Mouse (Mus musculus) intestine, postnatal 0 days (tissue): Measurements from ENCODE around the gene Tnf. TPM values are rescaled to one million over a fixed set of nuclear protein-coding genes. Genes with fewer than 3 reads are reported as not detected.

ENCODE experiments used
- ATAC-seq: fragments of 200-750 bp; cut with Nextera tagmentation; 2 replicates; pipeline ENCODE4 v1.8.0; 2017; ENCODE audit warnings: mild to moderate bottlenecking, moderate TSS enrichment, moderate library complexity
- H3K27ac ChIP-seq: fragments of 300-500 bp; sonication (generic); 2 replicates; pipeline ENCODE4 v1.5.1; 2014; ENCODE audit warnings: mild to moderate bottlenecking, low read depth, low read length, moderate library complexity
- H3K27me3 ChIP-seq: fragments of 300-500 bp; sonication (generic); replicated peaks from 2 replicates; pipeline ENCODE4 v1.6.1; 2014; ENCODE audit warnings: low read length, mixed read lengths; ENCODE audit not compliant: control insufficient read depth, insufficient read depth
- H3K36me3 ChIP-seq: fragments of 300-500 bp; sonication (generic); 2 replicates; pipeline ENCODE4 v1.6.1; 2014; ENCODE audit warnings: mild to moderate bottlenecking, moderate library complexity; ENCODE audit not compliant: control insufficient read depth, insufficient read depth
- H3K4me1 ChIP-seq: fragments of 300-500 bp; sonication (generic); replicated peaks from 2 replicates; pipeline ENCODE4 v1.6.1; 2014; ENCODE audit warnings: antibody characterized with exemption, low read length, mixed read lengths; ENCODE audit not compliant: control insufficient read depth, insufficient read depth
- H3K4me2 ChIP-seq: fragments of 300-500 bp; sonication (generic); replicated peaks from 2 replicates; pipeline ENCODE4 v1.6.1; 2014; ENCODE audit warnings: low read depth, mild to moderate bottlenecking, moderate library complexity
- H3K4me3 ChIP-seq: fragments of 300-500 bp; sonication (generic); 2 replicates; pipeline ENCODE4 v1.5.1; 2014; ENCODE audit warnings: low read depth, low read length
- H3K9ac ChIP-seq: fragments of 300-500 bp; sonication (generic); 2 replicates; pipeline ENCODE4 v1.6.1; 2014; ENCODE audit warnings: mild to moderate bottlenecking, low read depth, low read length
- H3K9me3 ChIP-seq: fragments of 300-500 bp; sonication (generic); 2 replicates; pipeline ENCODE4 v1.6.1; 2016; ENCODE audit warnings: mixed run types; ENCODE audit not compliant: control insufficient read depth
- CTCF ChIP-seq: sonication (generic); IDR thresholded peaks from 2 replicates; pipeline ENCODE4 v1.5.1; 2016; ENCODE audit warnings: low read depth, mild to moderate bottlenecking, control low read depth, antibody characterized with exemption, moderate library complexity
- WGBS: fragments of 180-500 bp; shearing (Covaris S2); extraction: QIAGEN DNeasy Blood & Tissue Kit; methylation state at CpG from one replicate; pipeline ENCODE4 v1.1.7; 2014; 5-methylcytosine and 5-hydroxymethylcytosine counted together
- polyA plus RNA-seq: library from polyadenylated mRNA; unstranded; fragments of >200 nt; fragmentation: Nextera tagmentation; extraction: Ambion mirVana; gene quantifications from 2 replicates; pipeline ENCODE4 v1.2.1, GENCODE M21; 2015

Tnf gene
- 0.17 and 0.27 TPM in 2 replicates for polyA plus RNA-seq

- Histone ChIP-seq H3K27me3 (peaks cover 16% of the 10 kb centered on the region), H3K4me2 (peak within 1 kb of the TSS; percentile 45), H3K27ac (no peak within 1 kb of the TSS), H3K36me3 (no peaks in the 10 kb centered on the region), H3K4me1 (no peaks in the 10 kb centered on the region), H3K9ac (0 out of 2 replicates have a peak within 1 kb of the TSS, but pooled peaks have one; percentile 26), H3K9me3 (no peaks in the 10 kb centered on the region), H3K4me3 (0 out of 2 replicates have a peak within 1 kb of the TSS, but pooled peaks have one; percentile 9)
- TF ChIP-seq CTCF = no peak
- 24% methylated on average over 13 of the region's 13 CpGs for WGBS
- ATAC-seq = no peak
Observed at GRCm38 (mm10) chr17:35201787-35202186, at the start of gene Tnf. TSS of gene Tnf (minus strand) at chr17:35202007.

GRCm38 (mm10) chr17:35251162-35251719, 49.4 kb upstream of the Tnf start:
- Histone ChIP-seq H3K9me3 (no peaks in the 10 kb centered on the region), H3K4me2 (no peak overlapping the region), H3K4me1 (no peaks in the 10 kb centered on the region), H3K9ac (no peak overlapping the region), H3K27ac (no peak overlapping the region), H3K36me3 (peaks cover 76% of the 10 kb centered on the region), H3K27me3 (no peaks in the 10 kb centered on the region), H3K4me3 (no peak overlapping the region)
- no peak for ATAC-seq
- no peak for TF ChIP-seq CTCF
- 80% methylated on average over 15 of the region's 15 CpGs for WGBS

- Histone ChIP-seq H3K4me3 (no peak overlapping the region), H3K36me3 (peaks cover 83% of the 10 kb centered on the region), H3K27ac (no peak overlapping the region), H3K27me3 (no peaks in the 10 kb centered on the region), H3K9ac (no peak overlapping the region), H3K9me3 (no peaks in the 10 kb centered on the region), H3K4me2 (no peak overlapping the region), H3K4me1 (no peaks in the 10 kb centered on the region)
- no peak for ATAC-seq
- WGBS = 85% methylated on average over 3 of the region's 3 CpGs
- no peak for TF ChIP-seq CTCF
Observed at GRCm38 (mm10) chr17:35250348-35251120, 48.7 kb upstream of the Tnf start.

GRCm38 (mm10) chr17:35249451-35250197, 47.8 kb upstream of the Tnf start:
- no peak for ATAC-seq
- H3K9ac ChIP-seq = no peak overlapping the region
- H3K27ac ChIP-seq = 0 out of 2 replicates have a peak overlapping the region, but pooled peaks have one; percentile 28
- TF ChIP-seq CTCF = no peak
- WGBS = 86% methylated on average over 19 of the region's 19 CpGs
- no peak overlapping the region for H3K4me3 ChIP-seq
- H3K4me1 ChIP-seq = no peaks in the 10 kb centered on the region
- no peak overlapping the region for H3K4me2 ChIP-seq
- H3K36me3 ChIP-seq = peaks cover 87% of the 10 kb centered on the region
- no peaks in the 10 kb centered on the region for H3K9me3 ChIP-seq
- no peaks in the 10 kb centered on the region for H3K27me3 ChIP-seq

GRCm38 (mm10) chr17:35248986-35249385, 47.2 kb upstream of the Tnf start:
- no peak for TF ChIP-seq CTCF
- Histone ChIP-seq H3K27ac (no peak overlapping the region), H3K4me3 (no peak overlapping the region), H3K36me3 (peaks cover 93% of the 10 kb centered on the region), H3K27me3 (no peaks in the 10 kb centered on the region), H3K4me2 (no peak overlapping the region), H3K9ac (no peak overlapping the region), H3K4me1 (0 out of 2 replicates have a peak, but pooled peaks cover 4% of the 10 kb centered on the region), H3K9me3 (no peaks in the 10 kb centered on the region)
- ATAC-seq = no peak
- WGBS = 88% methylated on average over 14 of the region's 14 CpGs

GRCm38 (mm10) chr17:35247144-35247543, 45.3 kb upstream of the Tnf start:
- H3K27me3 ChIP-seq = no peaks in the 10 kb centered on the region
- TF ChIP-seq CTCF = no peak
- H3K36me3 ChIP-seq = peaks cover 81% of the 10 kb centered on the region
- H3K27ac ChIP-seq = peak overlapping the region; percentile 46
- ATAC-seq = peak; percentile 56
- no peak overlapping the region for H3K4me2 ChIP-seq
- peaks cover 14% of the 10 kb centered on the region for H3K4me1 ChIP-seq
- WGBS = 51% methylated on average over 7 of the region's 7 CpGs
- no peak overlapping the region for H3K4me3 ChIP-seq
- H3K9ac ChIP-seq = no peak overlapping the region
- H3K9me3 ChIP-seq = no peaks in the 10 kb centered on the region
